Mouse (Mus musculus) kidney, embryonic 16.5 days (tissue): ENCODE results near the gene Lta. TPM values are rescaled to one million over a fixed set of nuclear protein-coding genes. Genes with fewer than 3 reads are reported as not detected.

Source experiments
- ATAC-seq: fragments of 200-750 bp; cut with Nextera tagmentation; 2 replicates; pipeline ENCODE4 v1.8.0; 2017; ENCODE audit warnings: moderate TSS enrichment; ENCODE audit not compliant: low FRiP score, low TSS enrichment
- H3K27ac ChIP-seq: fragments of 300-500 bp; sonication (generic); 2 replicates; pipeline ENCODE4 v1.5.1; 2014; ENCODE audit warnings: low read length
- H3K27me3 ChIP-seq: fragments of 300-500 bp; sonication (generic); 2 replicates; pipeline ENCODE4 v1.6.1; 2014; ENCODE audit warnings: low read length, control low read depth, mixed read lengths; ENCODE audit not compliant: insufficient read depth
- H3K36me3 ChIP-seq: fragments of 300-500 bp; sonication (generic); 2 replicates; pipeline ENCODE4 v1.6.1; 2014; ENCODE audit warnings: low read length, control low read depth, mixed read lengths; ENCODE audit not compliant: insufficient read depth
- H3K4me1 ChIP-seq: fragments of 300-500 bp; sonication (generic); 2 replicates; pipeline ENCODE4 v1.6.1; 2014; ENCODE audit warnings: low read length, control low read depth, mixed read lengths; ENCODE audit not compliant: insufficient read depth
- H3K4me2 ChIP-seq: fragments of 300-500 bp; sonication (generic); replicated peaks from 2 replicates; pipeline ENCODE4 v1.6.1; 2014; ENCODE audit warnings: low read depth, low read length
- H3K4me3 ChIP-seq: fragments of 300-500 bp; sonication (generic); 2 replicates; pipeline ENCODE4 v1.5.1; 2014; ENCODE audit warnings: mild to moderate bottlenecking, low read length
- H3K9ac ChIP-seq: fragments of 300-500 bp; sonication (generic); replicated peaks from 2 replicates; pipeline ENCODE4 v1.6.1; 2014; ENCODE audit warnings: low read length
- H3K9me3 ChIP-seq: fragments of 300-500 bp; sonication (generic); 2 replicates; pipeline ENCODE4 v1.6.1; 2016; ENCODE audit warnings: low read length, control low read depth
- WGBS: fragments of 180-500 bp; shearing (Covaris S2); extraction: QIAGEN DNeasy Blood & Tissue Kit; methylation state at CpG from one replicate; pipeline ENCODE4 v1.1.7; 2014; 5-methylcytosine and 5-hydroxymethylcytosine counted together
- polyA plus RNA-seq: library from polyadenylated mRNA; unstranded; fragments of >200 nt; fragmentation: Nextera tagmentation; extraction: Ambion mirVana; gene quantifications from 2 replicates; pipeline ENCODE4 v1.2.1, GENCODE M21; 2015

Gene Lta
- polyA plus RNA-seq, 1 experiment from 2014 or later, result not detected

DNA sequence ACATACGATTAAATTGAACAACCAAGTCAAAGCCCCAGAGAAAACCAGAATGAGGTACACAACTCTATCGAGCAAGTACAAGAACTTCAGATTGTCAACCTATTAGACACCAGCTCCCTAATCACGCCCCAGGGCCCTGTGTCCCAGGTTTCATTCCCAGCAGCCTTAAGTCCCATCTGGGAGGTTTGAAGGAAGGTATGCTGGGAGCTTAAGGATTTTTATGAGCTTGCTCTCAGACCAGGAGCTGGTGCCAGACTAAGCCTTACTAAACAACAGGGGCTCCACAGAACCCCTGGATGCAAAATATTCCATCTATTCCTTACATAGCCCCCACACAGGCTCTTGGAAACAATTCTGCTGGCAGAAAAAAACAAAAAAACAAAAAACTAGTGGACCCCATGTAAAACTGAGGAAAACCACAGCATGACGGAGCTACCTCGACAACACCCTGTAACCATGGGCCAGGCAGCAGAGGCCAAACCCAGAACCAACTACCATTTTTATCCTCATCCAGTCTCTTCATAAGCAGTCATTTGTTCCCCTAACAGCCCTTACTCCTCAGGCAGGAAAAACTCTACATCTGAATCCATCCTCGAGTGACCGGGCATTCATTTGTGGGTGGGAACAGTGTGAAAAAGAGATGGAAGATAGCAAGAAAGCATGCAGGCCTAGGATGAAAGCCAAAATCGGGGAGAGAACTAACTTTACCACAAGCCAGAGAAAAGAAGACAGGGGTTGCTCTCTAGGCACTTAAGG is 41.6 kb downstream of the Lta start:
- 4% methylated on average over 8 of the region's 8 CpGs for WGBS
- Histone ChIP-seq H3K4me1 (peaks cover 30% of the 10 kb centered on the region), H3K9me3 (no peaks in the 10 kb centered on the region), H3K4me3 (peak overlapping the region; percentile 99), H3K4me2 (peak overlapping the region; percentile 98), H3K27me3 (no peaks in the 10 kb centered on the region), H3K27ac (peak overlapping the region; percentile 100), H3K9ac (peak overlapping the region; percentile 99), H3K36me3 (peaks cover 40% of the 10 kb centered on the region)
- no peak for ATAC-seq

GRCm38 (mm10) chr17:35162730-35163129 is 42.4 kb downstream of the Lta start:
- H3K9ac ChIP-seq, result peak overlapping the region; percentile 99
- H3K9me3 ChIP-seq, result no peaks in the 10 kb centered on the region
- 17% methylated on average over 12 of the region's 12 CpGs for WGBS
- peaks cover 47% of the 10 kb centered on the region for H3K36me3 ChIP-seq
- H3K4me1 ChIP-seq, result peaks cover 30% of the 10 kb centered on the region
- no peak for ATAC-seq
- H3K4me3 ChIP-seq, result peak overlapping the region; percentile 99
- no peak overlapping the region for H3K27ac ChIP-seq
- peak overlapping the region; percentile 98 for H3K4me2 ChIP-seq
- H3K27me3 ChIP-seq, result no peaks in the 10 kb centered on the region

DNA sequence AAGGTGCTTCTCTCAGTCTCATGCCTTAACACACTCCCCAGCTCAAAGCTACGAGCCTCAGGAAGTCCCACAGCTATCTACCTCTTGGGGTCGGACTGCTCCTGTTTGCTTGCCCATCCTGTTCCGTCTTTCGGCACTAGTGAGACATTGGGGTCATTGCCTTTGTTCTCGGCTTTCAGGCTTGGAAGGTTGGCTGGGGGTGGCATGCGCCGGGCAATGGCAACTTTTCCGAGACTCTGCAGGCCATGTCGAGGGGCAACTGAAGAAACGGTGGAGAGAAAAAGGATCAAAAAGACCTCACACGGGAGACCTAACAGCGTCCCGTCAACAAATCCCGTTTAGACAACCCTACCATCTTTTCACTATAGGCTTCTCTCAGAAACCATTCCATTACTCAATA is 43.0 kb downstream of the Lta start:
- no peak overlapping the region for H3K27ac ChIP-seq
- no peak for ATAC-seq
- peak overlapping the region; percentile 99 for H3K9ac ChIP-seq
- H3K4me2 ChIP-seq, result peak overlapping the region; percentile 98
- no peaks in the 10 kb centered on the region for H3K27me3 ChIP-seq
- WGBS, result 56% methylated on average over 14 of the region's 14 CpGs
- H3K4me1 ChIP-seq, result peaks cover 30% of the 10 kb centered on the region
- H3K9me3 ChIP-seq, result no peaks in the 10 kb centered on the region
- peak overlapping the region; percentile 99 for H3K4me3 ChIP-seq
- peaks cover 53% of the 10 kb centered on the region for H3K36me3 ChIP-seq

GRCm38 (mm10) chr17:35161421-35161820 is 43.7 kb downstream of the Lta start:
- Histone ChIP-seq H3K9ac (peak overlapping the region; percentile 99; the same call in 1 of the 2 replicates), H3K27ac (no peak overlapping the region), H3K4me1 (peaks cover 30% of the 10 kb centered on the region), H3K4me3 (peak overlapping the region; percentile 99; the same call in 1 of the 2 replicates), H3K27me3 (no peaks in the 10 kb centered on the region), H3K4me2 (no peak overlapping the region), H3K9me3 (no peaks in the 10 kb centered on the region), H3K36me3 (peaks cover 60% of the 10 kb centered on the region)
- no peak for ATAC-seq
- 72% methylated on average over 11 of the region's 11 CpGs for WGBS

DNA sequence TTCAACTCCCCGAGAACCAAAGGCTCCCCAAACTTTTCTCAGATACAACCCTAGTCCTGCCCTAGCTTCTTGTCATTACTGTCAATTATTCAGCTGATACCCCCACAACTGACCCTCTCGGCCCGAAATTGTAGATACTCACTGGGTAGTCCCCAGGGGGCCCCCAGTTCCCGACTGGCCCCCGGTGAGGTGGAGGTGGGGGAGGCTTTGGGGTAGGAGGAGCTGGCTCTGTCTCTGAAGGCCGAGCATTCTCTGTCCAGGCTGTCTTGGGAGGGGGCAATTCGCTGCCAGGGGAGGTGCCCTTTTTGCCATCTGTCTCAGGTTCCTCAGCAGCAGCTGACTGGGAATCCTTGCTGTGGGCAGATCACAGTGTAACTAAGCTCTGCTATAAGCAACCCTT is 45.5 kb downstream of the Lta start:
- peaks cover 78% of the 10 kb centered on the region for H3K36me3 ChIP-seq
- H3K27me3 ChIP-seq, result no peaks in the 10 kb centered on the region
- no peak overlapping the region for H3K4me3 ChIP-seq
- WGBS, result 78% methylated on average over 7 of the region's 7 CpGs
- no peak overlapping the region for H3K9ac ChIP-seq
- H3K4me2 ChIP-seq, result no peak overlapping the region
- no peaks in the 10 kb centered on the region for H3K9me3 ChIP-seq
- H3K4me1 ChIP-seq, result peaks cover 21% of the 10 kb centered on the region
- no peak overlapping the region for H3K27ac ChIP-seq
- no peak for ATAC-seq

DNA sequence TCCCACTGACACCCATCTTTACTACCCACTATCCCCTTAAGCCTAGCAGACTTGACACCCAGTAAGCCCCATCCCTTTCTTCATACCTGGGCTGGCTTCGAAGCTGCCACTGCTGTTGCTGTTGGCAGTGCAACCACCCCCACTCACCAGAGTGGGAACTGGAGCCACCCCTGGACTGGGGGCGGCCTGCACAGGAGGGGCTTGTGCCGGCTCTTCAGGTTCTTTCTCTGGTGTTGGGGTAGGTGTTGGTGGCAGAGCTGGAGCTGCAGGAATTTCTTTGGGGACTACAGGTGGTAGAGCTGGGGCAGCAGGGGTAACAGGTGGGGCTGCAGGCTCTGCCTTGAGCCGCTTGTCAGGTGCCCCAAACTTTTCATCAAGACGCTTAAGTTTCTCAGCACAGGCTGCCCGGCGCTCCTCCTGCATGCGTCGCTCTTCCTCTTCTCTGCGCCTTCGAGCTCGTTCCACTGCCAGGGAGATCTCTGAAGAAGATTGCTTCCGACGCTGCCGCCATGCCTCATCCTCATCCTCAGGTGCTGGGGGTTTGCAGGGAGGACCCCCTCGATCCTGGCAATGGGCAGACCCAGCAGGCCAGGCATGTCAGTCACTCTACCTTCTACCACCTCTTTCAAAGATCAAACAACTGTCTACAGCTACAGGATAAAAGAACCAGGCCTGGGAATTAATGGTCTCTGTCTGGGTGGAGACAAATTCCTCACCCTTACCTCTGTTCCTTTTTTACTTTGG is 46.1 kb downstream of the Lta start:
- H3K9me3 ChIP-seq, result no peaks in the 10 kb centered on the region
- 92% methylated on average over 16 of the region's 16 CpGs for WGBS
- H3K4me2 ChIP-seq, result no peak overlapping the region
- peaks cover 21% of the 10 kb centered on the region for H3K4me1 ChIP-seq
- no peak overlapping the region for H3K4me3 ChIP-seq
- no peak overlapping the region for H3K27ac ChIP-seq
- H3K36me3 ChIP-seq, result peaks cover 84% of the 10 kb centered on the region
- H3K27me3 ChIP-seq, result no peaks in the 10 kb centered on the region
- ATAC-seq, result no peak
- no peak overlapping the region for H3K9ac ChIP-seq

GRCm38 (mm10) chr17:35157661-35158175 is 47.4 kb downstream of the Lta start:
- no peak overlapping the region for H3K4me2 ChIP-seq
- no peaks in the 10 kb centered on the region for H3K9me3 ChIP-seq
- H3K4me3 ChIP-seq, result no peak overlapping the region
- H3K4me1 ChIP-seq, result peaks cover 12% of the 10 kb centered on the region
- no peak overlapping the region for H3K27ac ChIP-seq
- no peaks in the 10 kb centered on the region for H3K27me3 ChIP-seq
- H3K36me3 ChIP-seq, result peaks cover 98% of the 10 kb centered on the region
- no peak overlapping the region for H3K9ac ChIP-seq
- no peak for ATAC-seq
- WGBS, result 94% methylated on average over 8 of the region's 8 CpGs

- H3K9me3 ChIP-seq, result no peaks in the 10 kb centered on the region
- peaks cover 99% of the 10 kb centered on the region for H3K36me3 ChIP-seq
- no peak overlapping the region for H3K9ac ChIP-seq
- no peak for ATAC-seq
- H3K4me2 ChIP-seq, result no peak overlapping the region
- 86% methylated on average over 8 of the region's 8 CpGs for WGBS
- no peak overlapping the region for H3K4me3 ChIP-seq
- H3K27ac ChIP-seq, result no peak overlapping the region
- H3K27me3 ChIP-seq, result no peaks in the 10 kb centered on the region
- peaks cover 8% of the 10 kb centered on the region for H3K4me1 ChIP-seq
Observed at GRCm38 (mm10) chr17:35157254-35157653, 47.9 kb downstream of the Lta start.

DNA sequence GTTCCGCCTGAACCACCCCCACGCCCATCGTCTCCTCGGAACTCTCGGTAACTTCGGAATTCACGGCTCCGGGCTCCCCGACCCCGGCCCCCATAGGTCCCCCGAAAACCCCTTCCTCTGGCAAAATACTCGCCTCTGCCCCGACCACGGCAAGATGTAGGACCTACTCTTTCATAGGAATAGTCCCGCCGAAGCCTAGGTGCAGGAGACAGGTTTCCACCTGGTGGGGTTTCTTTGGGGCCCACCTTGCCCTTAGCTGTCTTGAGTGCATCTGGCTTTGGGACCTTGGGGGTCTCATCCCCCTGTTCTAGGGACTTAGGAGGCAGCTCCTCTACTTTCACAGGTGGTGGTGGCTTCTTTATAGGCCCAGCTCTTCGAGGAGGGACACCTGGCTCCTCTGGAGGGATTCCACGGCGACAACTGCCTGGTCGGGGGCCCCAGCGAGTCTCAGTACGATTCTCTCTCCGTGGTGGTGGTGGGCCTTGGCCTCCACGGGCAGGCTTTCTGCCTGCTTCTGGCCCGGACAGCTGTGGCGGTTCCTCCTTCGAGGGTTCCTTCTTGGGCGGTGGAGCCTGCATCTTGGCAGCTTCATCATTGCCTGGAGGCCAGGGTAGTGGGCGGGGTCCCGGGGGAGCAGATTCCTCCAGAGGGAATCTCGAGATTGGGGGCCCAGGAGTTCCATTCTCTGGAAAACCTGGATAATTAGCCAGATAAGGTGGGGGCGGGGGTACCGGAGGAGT is 48.5 kb downstream of the Lta start:
- no peak overlapping the region for H3K4me3 ChIP-seq
- H3K9ac ChIP-seq, result no peak overlapping the region
- no peaks in the 10 kb centered on the region for H3K27me3 ChIP-seq
- 89% methylated on average over 33 of the region's 33 CpGs for WGBS
- no peak for ATAC-seq
- H3K9me3 ChIP-seq, result no peaks in the 10 kb centered on the region
- peaks cover 100% of the 10 kb centered on the region for H3K36me3 ChIP-seq
- H3K4me2 ChIP-seq, result no peak overlapping the region
- no peak overlapping the region for H3K27ac ChIP-seq
- peaks cover 1% of the 10 kb centered on the region; the same call in 1 of the 2 replicates for H3K4me1 ChIP-seq
